Mouse (Mus musculus): ENCODE results near the gene Elp4.

- TF ChIP-seq POLR2A (IDR thresholded peaks at IDR 0.05; ENCODE audit: control insufficient read depth, extremely low read depth, insufficient read depth, low read length, poor library complexity) (no peak), CTCF (IDR thresholded peaks at IDR 0.05; ENCODE audit: borderline replicate concordance, control insufficient read depth, extremely low read depth, insufficient read depth, low read length, poor library complexity) (no peak)
These were observed 216.4 kb downstream of the Elp4 start for GRCm38 (mm10) chr2:105688011-105688410.
